Mouse (Mus musculus): ENCODE measurements around the gene R3hdm4. TPM values are rescaled to one million over a fixed set of nuclear protein-coding genes. Genes with fewer than 3 reads are reported as not detected.

R3hdm4 gene
- total RNA-seq, 2 experiments from 2014 or later, result 318 to 346 TPM

DNA sequence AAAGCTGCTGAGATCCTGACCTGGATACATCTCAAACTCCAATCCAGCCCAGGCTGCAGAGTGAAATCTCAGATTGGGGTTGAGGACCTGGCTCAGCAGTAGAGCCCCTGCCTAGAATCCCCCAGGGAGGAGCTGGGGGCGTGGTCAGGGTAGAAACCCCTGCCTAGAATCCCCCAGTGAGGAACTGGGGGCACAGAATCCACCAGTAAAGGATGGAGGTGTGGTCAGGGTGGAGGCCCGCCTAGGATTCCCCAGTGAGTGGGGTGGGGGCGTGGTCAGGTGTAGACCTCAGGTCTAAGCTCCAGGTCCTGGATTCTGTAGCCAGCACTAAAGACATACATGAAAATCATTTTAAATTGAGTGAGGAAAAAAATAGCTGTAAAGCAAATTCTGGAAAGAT, 48.1 kb downstream of the R3hdm4 start:
- intact Hi-C loops (cut with DNase I), result no loop called here
- no peak for TF ChIP-seq CTCF (IDR thresholded peaks at IDR 0.05)
- DNase-seq (ENCODE audit: extremely low spot score in 1 of 2, low spot score in 2 of 2), result no peak
- no peak overlapping the region for H3K27ac ChIP-seq
- H3K4me3 ChIP-seq, result peak overlapping the region; percentile 65

DNA sequence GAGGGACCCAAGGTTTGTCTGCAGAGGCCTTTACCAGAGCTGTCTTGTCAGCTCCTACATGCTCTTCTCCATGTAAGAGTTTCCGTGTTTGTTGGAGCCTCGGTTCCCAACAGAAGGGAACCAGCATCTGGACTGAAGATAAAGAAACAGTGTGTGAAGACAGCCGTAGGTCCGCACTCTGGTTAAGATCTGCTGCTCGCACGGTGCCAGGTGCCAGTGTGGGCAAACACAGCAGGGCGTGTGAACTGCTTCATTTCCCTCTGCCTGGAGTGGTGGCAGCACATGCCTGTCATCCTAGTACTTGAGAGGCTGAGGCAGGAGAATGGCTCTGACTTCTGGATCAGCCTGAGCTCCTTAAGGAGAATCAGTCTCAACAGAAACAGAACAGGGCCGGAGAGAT, 49.2 kb downstream of the R3hdm4 start:
- H3K27ac ChIP-seq, result no peak overlapping the region
- DNase-seq (ENCODE audit: extremely low spot score in 1 of 2, low spot score in 2 of 2), result no peak
- intact Hi-C loops (cut with DNase I), result no loop called here
- no peak overlapping the region for H3K4me3 ChIP-seq
- no peak for TF ChIP-seq CTCF (IDR thresholded peaks at IDR 0.05)

DNA sequence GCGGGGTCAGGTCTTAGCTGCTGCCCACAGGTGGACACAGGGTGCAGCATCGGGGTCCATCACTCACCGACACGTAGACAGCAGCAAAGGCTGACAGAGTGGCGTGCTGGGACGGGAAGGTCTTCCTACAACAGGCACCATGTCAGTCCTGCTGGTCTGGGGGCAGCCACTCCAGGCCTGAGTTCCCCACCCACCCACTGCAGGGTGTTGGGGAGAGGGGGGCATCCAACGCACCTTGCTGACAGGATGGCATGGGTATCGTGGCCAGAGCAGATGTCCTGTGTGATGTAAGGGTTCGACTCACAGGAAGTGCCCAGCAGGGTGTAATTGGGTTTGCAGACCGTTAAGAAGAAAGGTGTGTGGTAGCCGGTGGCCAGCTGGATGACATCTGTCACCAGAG, 54.4 kb downstream of the R3hdm4 start:
- Histone ChIP-seq H3K27ac (no peak overlapping the region), H3K4me3 (no peak overlapping the region)
- no peak for TF ChIP-seq CTCF (IDR thresholded peaks at IDR 0.05)
- intact Hi-C loops (cut with DNase I), result no loop called here
- no peak for DNase-seq (ENCODE audit: extremely low spot score in 1 of 2, low spot score in 2 of 2)

DNA sequence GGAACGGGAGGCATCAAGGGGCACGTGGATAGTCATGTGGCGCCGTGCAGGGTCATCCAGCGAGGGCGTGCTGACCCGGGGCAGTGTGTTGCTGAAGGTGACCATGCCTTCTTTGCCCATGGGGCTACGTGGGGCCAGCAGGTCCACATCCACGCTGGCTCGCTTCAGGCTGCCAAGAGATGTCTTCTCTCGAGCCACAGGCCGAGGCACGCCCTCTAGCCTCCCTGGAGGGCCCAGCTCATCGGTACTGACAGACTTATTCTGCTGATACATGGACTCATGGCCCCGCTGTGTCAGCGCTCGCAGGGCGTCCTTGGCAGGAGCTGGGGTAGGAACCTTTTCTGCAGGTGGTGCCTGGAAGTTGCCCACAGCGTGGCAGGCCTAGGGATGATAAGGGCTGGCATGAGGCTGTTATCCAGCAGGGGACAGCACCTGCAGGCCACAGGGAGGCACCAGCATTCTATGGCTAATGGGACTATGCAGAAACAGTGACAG, 55.2 kb downstream of the R3hdm4 start:
- intact Hi-C loops (cut with DNase I), result no loop called here
- H3K27ac ChIP-seq, result no peak overlapping the region

DNA sequence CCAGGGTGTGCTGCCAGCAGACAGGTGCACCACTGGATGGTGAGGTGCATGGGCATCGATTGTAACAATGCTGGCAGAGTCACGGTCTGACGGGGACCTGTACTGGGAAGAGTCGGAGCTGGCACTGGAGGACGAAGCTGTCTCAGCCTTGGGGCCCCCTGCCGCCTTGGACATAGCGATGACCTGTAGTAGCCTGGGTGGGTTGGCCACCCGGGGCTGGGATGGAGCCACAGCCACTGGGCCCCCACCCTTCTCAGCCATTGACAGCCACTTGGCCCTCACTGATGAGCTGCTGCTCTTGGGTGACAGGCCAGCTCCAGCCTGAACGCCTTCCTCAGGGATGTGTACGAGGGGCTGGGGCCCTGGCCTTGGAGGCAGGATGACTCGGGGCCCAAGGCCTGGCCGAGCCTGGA, 55.8 kb downstream of the R3hdm4 start:
- no peak for DNase-seq (ENCODE audit: extremely low spot score in 1 of 2, low spot score in 2 of 2)
- no peak overlapping the region for H3K27ac ChIP-seq
- H3K4me3 ChIP-seq, result no peak overlapping the region
- intact Hi-C loops (cut with DNase I), result no loop called here
- TF ChIP-seq CTCF (IDR thresholded peaks at IDR 0.05), result no peak

More for the DNA sequence above, 55.2 kb downstream of the R3hdm4 start:
- no peak; the same call in 1 of the 2 replicates for TF ChIP-seq CTCF (IDR thresholded peaks at IDR 0.05)
- DNase-seq (ENCODE audit: extremely low spot score in 1 of 2, low spot score in 2 of 2), result no peak
- H3K4me3 ChIP-seq, result no peak overlapping the region

DNA sequence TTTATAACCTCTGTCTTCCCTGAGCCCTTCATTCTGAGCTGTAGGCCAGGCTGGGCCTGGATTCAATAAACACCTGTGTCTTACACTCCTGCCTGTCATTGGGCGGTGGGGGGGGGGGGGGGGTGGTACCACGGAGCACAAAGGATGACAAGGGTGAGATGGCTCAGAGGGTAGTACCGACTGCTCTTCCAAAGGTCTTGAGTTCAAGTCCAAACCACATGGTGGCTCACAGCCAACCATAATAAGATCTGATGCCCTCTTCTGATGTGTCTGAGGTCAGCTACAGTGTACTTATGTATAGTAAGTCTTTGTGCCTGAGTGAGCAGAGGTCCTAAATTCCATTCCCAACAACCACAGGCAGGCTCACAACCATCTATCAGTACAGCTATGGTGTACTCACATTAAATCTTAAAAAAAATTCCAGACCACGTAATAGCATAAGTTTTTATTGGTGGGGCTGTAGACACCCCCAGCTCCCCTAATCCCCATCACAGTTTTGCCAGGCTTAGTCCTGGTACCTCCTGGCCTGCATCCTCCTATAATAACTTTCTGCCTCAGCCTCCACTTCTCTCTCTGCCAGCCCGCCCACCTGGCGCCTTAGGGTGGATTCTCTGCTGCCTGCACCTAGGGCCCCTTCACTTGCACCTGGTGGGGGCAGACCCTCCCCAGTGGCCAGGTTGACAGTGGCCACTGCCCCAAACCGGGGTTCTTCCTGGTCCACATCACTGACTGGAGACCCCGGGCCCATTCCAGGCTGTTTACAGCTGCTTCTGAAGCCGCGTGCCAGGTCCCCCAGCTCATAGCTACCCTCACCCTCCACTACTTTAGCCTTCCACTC, 56.4 kb downstream of the R3hdm4 start:
- intact Hi-C loops (cut with DNase I), result no loop called here
- Histone ChIP-seq H3K27ac (no peak overlapping the region), H3K4me3 (no peak overlapping the region)
- no peak for TF ChIP-seq CTCF (IDR thresholded peaks at IDR 0.05)
- no peak for DNase-seq (ENCODE audit: extremely low spot score in 1 of 2, low spot score in 2 of 2)

DNA sequence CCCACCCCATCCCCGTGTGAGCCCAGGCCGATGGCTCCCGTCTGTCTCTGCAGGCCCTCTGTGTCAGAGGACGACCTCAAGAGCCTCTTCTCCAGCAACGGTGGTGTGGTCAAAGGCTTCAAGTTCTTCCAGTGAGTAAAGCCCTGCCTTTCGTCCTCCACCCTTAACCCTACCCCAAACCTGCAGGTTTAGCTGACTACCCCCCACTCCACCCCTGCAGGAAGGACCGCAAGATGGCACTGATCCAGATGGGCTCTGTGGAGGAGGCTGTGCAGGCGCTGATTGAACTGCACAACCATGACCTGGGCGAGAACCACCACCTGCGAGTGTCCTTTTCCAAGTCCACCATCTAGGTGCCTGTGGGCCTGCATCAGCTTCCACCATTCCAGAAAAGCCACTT, 58.1 kb downstream of the R3hdm4 start:
- Histone ChIP-seq H3K27ac (no peak overlapping the region), H3K4me3 (no peak overlapping the region)
- TF ChIP-seq CTCF (IDR thresholded peaks at IDR 0.05), result no peak
- DNase-seq (ENCODE audit: extremely low spot score in 1 of 2, low spot score in 2 of 2), result peak in 1 of 2 experiments; percentile 14
- intact Hi-C loops (cut with DNase I), result no loop called here

DNA sequence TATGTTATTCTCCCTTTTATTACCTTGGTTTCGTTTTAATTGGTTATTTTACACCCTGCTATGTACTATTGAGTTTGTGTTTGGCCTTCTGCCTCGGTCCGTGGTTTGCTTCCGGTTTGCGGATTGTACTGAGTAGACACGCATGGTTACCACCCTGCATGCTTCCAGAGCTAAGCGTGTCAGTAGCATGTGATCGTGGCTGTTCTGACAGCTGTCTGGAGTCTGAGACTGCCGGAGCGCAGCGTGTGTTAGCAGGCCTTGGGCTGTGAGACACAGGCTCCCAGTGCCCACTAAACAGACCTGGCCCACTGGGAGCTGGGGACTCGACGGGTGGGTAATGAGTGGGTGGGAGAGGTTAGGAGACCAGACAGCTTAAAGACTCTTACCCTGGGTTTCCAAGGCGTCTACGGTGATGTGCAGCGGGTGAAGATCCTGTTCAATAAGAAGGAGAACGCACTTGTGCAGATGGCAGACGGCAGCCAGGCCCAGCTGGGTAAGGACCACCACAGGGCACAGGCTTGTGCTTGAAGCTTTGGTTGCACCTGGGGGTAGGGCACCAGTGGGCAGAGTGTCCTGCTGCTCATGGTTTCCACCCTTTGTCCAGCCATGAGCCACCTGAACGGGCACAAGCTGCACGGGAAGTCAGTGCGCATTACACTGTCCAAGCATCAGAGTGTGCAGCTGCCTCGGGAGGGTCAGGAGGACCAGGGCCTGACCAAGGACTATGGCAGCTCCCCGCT, 58.8 kb downstream of the R3hdm4 start:
- Histone ChIP-seq H3K4me3 (no peak overlapping the region), H3K27ac (no peak overlapping the region)
- intact Hi-C loops (cut with DNase I), result no loop called here
- no peak for TF ChIP-seq CTCF (IDR thresholded peaks at IDR 0.05)
- no peak for DNase-seq (ENCODE audit: extremely low spot score in 1 of 2, low spot score in 2 of 2)

DNA sequence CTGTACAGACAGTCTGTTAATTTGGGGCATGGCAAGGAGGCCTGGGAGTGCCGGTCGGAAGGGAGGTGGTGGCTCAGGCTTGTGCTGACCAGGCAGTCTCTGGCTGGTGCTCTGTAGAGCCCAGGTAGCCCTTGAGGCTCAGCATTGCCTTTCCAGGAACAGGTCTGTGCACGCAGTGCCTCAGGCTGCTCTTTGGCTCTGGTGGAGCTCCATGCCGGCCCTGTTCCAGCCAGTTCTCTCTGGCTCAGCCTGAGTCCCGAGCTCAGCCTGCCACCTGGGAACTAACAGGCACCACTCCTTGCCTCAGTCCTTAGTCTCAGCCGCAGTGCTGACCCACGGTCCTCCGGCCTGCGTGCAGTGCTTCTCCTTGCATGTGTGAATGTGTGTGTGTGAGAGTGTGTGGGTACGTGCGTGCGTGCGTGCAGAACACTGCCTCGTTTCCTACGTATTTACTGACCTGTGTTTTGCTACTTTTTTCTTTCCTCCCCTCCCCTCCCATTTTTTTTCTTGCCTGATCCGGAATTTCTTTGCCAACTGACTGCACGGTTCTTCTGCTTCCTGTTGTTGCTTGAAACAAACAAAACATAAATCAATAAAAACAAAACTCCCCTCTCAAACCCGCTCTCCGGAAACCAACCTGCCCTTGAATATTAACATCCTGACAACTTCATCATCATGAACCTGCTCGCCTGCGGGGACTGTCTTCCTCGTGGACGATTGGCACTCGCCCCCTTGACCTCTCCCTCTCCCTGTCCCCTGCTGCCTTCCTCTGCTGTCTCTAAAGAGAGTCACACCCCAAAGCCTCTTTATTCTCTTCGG, 59.6 kb downstream of the R3hdm4 start:
- H3K4me3 ChIP-seq, result no peak overlapping the region
- no peak for DNase-seq (ENCODE audit: extremely low spot score in 1 of 2, low spot score in 2 of 2)
- H3K27ac ChIP-seq, result no peak overlapping the region; the same call in 1 of the 2 replicates
- no peak for TF ChIP-seq CTCF (IDR thresholded peaks at IDR 0.05)
- intact Hi-C loops (cut with DNase I), result no loop called here

DNA sequence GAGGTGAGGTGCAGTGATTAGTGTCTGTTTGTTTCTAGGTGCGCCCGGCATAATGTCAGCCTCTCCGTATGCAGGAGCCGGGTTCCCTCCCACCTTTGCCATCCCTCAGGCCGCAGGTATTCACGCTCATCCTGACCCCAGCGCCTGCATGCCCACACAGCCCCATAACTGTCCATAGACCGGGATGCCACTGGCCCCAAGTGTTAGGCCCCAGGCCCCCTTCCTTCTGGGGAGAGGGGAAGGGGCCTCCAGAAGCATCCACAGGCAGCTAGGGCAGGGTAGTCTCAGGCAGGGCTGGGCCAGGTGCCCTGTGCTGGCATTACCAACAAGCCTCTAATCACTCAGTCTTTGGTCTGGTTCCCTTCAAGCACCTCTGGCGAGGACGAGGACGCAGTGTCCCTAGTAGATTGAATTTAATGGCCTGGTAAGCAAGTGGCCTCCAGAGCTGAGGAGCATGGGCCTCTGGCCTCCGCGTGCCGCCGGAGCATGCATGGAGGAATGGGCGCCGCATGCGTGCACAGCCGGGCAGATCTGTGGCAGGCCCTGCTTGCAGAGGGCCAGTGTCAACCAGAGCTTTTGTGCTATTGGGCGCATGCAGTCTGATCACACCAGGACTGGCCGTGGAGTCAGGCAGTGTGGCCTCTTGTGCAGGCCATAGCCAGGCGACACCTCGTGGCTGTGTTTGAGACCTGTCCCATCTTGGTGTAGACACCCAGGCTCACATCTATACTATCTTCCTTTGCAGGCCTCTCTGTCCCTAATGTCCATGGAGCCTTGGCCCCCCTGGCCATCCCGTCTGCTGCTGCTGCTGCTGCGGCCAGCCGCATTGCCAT, 60.7 kb downstream of the R3hdm4 start:
- intact Hi-C loops (cut with DNase I), result no loop called here
- TF ChIP-seq CTCF (IDR thresholded peaks at IDR 0.05), result no peak
- Histone ChIP-seq H3K4me3 (no peak overlapping the region), H3K27ac (no peak overlapping the region)
- DNase-seq (ENCODE audit: extremely low spot score in 1 of 2, low spot score in 2 of 2), result no peak

Small RNA genes within 50 kb of the gene (microRNA-seq; reads per million reads assigned to microRNA genes)
- gene Mir6910, result 0 reads per million in 2 experiments

Other genes with a start within 250 kb of the R3hdm4 start
- gene Cdc34, start 239.0 kb downstream of the R3hdm4 start, total RNA-seq (2021), result 10 to 100 TPM; 80.7 to 84.8 TPM
- gene Gzmm, start 232.2 kb downstream of the R3hdm4 start, total RNA-seq (2021), result 1 to 10 TPM; 2.1 to 4.0 TPM
- gene Bsg, start 216.7 kb downstream of the R3hdm4 start, total RNA-seq (2021), result 100 to 1,000 TPM; 539 to 573 TPM
- 100 to 1,000 TPM; 129 to 142 TPM for gene Hcn2, start 204.6 kb downstream of the R3hdm4 start, total RNA-seq (2021)
- 10 to 100 TPM; 45.1 to 51.6 TPM for gene Polrmt, start 174.6 kb downstream of the R3hdm4 start, total RNA-seq (2021)
- gene Fgf22, start 166.1 kb downstream of the R3hdm4 start, total RNA-seq (2021), result 1 to 10 TPM; 4.5 to 4.8 TPM
- gene Rnf126, start 154.3 kb downstream of the R3hdm4 start, total RNA-seq (2021), result 10 to 100 TPM; 93.3 to 97.5 TPM
- 1 to 10 TPM; 2.5 to 2.6 TPM for gene Fstl3, start 143.9 kb downstream of the R3hdm4 start, total RNA-seq (2021)
- gene Prss57, start 130.2 kb downstream of the R3hdm4 start, total RNA-seq (2021), result under 1 TPM; 0.58 to 0.75 TPM
- 100 to 1,000 TPM; 293 to 312 TPM for gene Palm, start 127.6 kb downstream of the R3hdm4 start, total RNA-seq (2021)
- gene Misp, start 100.2 kb downstream of the R3hdm4 start, total RNA-seq (2021), result under 1 TPM; 0.59 to 0.89 TPM
- 10 to 100 TPM; 55.5 to 61.7 TPM for gene Ptbp1, start 66.8 kb downstream of the R3hdm4 start, total RNA-seq (2021)
- gene Prtn3, start 46.7 kb downstream of the R3hdm4 start, total RNA-seq (2021), result 1 to 10 TPM; 1.7 to 2.6 TPM
- gene Plppr3, start 46.6 kb downstream of the R3hdm4 start, total RNA-seq (2021), result 10 to 100 TPM; 51.8 to 63.0 TPM
- not detected for gene Elane, start 35.0 kb downstream of the R3hdm4 start, total RNA-seq (2021)
- not detected for gene Cfd, start 30.4 kb downstream of the R3hdm4 start, total RNA-seq (2021)
- 10 to 100 TPM; 55.3 to 55.5 TPM for gene Med16, start 12.3 kb downstream of the R3hdm4 start, total RNA-seq (2021)
- not detected for gene Gm26602, start 10.4 kb downstream of the R3hdm4 start, total RNA-seq (2021)
- 1 to 10 TPM; 6.6 to 9.1 TPM for gene Kiss1r, start 4.2 kb downstream of the R3hdm4 start, total RNA-seq (2021)
- 1 to 10 TPM; 5.7 to 10.0 TPM for gene Arid3a, start 5.8 kb upstream of the R3hdm4 start, total RNA-seq (2021)
- 10 to 100 TPM; 45.4 to 49.4 TPM for gene Wdr18, start 38.9 kb upstream of the R3hdm4 start, total RNA-seq (2021)
- gene Grin3b, start 49.5 kb upstream of the R3hdm4 start, total RNA-seq (2021), result under 1 TPM; 0.14 to 0.20 TPM
- 100 to 1,000 TPM; 122 to 126 TPM for gene Tmem259, start 63.1 kb upstream of the R3hdm4 start, total RNA-seq (2021)
- gene Cnn2, start 67.4 kb upstream of the R3hdm4 start, total RNA-seq (2021), result 1 to 10 TPM; 5.6 to 8.0 TPM
- 10 to 100 TPM; 13.5 to 13.8 TPM for gene Abca7, start 75.3 kb upstream of the R3hdm4 start, total RNA-seq (2021)
- 1 to 10 TPM; 3.5 TPM for gene Arhgap45, start 95.4 kb upstream of the R3hdm4 start, total RNA-seq (2021)
- gene Polr2e, start 118.6 kb upstream of the R3hdm4 start, total RNA-seq (2021), result 10 to 100 TPM; 73.0 to 76.0 TPM
- 100 to 1,000 TPM; 494 to 526 TPM for gene Gpx4, start 126.0 kb upstream of the R3hdm4 start, total RNA-seq (2021)
- gene Sbno2, start 184.4 kb upstream of the R3hdm4 start, total RNA-seq (2021), result 10 to 100 TPM; 21.4 to 22.1 TPM
- 100 to 1,000 TPM; 102 to 106 TPM for gene Stk11, start 194.6 kb upstream of the R3hdm4 start, total RNA-seq (2021)
- gene Atp5d, start 217.4 kb upstream of the R3hdm4 start, total RNA-seq (2021), result 100 to 1,000 TPM; 356 to 366 TPM
- 100 to 1,000 TPM; 431 to 456 TPM for gene Cbarp, start 219.6 kb upstream of the R3hdm4 start, total RNA-seq (2021)
- gene Midn, start 227.1 kb upstream of the R3hdm4 start, total RNA-seq (2021), result 100 to 1,000 TPM in 1 of 2 experiments, 10 to 100 TPM in 1; 80.7 to 127 TPM
- gene Cirbp, start 244.8 kb upstream of the R3hdm4 start, total RNA-seq (2021), result 10 to 100 TPM; 75.8 to 93.0 TPM